Mouse (Mus musculus) left cerebral cortex, postnatal 4 days (tissue): ENCODE measurements around the gene Colq. TPM values are rescaled to one million over a fixed set of nuclear protein-coding genes. Genes with fewer than 3 reads are reported as not detected.

ENCODE experiments used
- DNase-seq: peaks from one replicate; pipeline ENCODE4 v3.0.0-alpha.2; 2022
- intact Hi-C: fragments of 180-260 bp; cut with DNase I; formaldehyde crosslinking; loops from one replicate; pipeline ENCODE4 v1.15.1; 2025
- total RNA-seq, 2 experiments: library from RNA; stranded (reverse); gene quantifications; 2 replicates each; pipeline ENCODE4 v1.2.3; 2021

Gene Colq
- total RNA-seq, 2 experiments from 2014 or later: 0.16 to 0.18 TPM

GRCm38 (mm10) chr14:31576846-31577697 is 14.1 kb downstream of the Colq start:
- intact Hi-C loops: no loop called here
- DNase-seq: peak; percentile 32

- no peak for DNase-seq
- intact Hi-C loops: no loop called here
Measured at GRCm38 (mm10) chr14:31575866-31576265, 15.3 kb downstream of the Colq start.

- DNase-seq: no peak
- intact Hi-C loops: no loop called here
Measured at GRCm38 (mm10) chr14:31574903-31575665, 16.1 kb downstream of the Colq start.

GRCm38 (mm10) chr14:31572561-31573175 is 18.5 kb downstream of the Colq start:
- intact Hi-C loops: no loop called here
- DNase-seq: no peak

- intact Hi-C loops: no loop called here
- DNase-seq: no peak
Measured at GRCm38 (mm10) chr14:31571419-31571818, 19.7 kb downstream of the Colq start.

GRCm38 (mm10) chr14:31570131-31570951 is 20.8 kb downstream of the Colq start:
- no peak for DNase-seq
- intact Hi-C loops: no loop called here

GRCm38 (mm10) chr14:31569151-31569631 is 22.0 kb downstream of the Colq start:
- intact Hi-C loops: no loop called here
- DNase-seq: peak; percentile 41

GRCm38 (mm10) chr14:31565478-31566212 is 25.5 kb downstream of the Colq start:
- intact Hi-C loops: no loop called here
- no peak for DNase-seq

GRCm38 (mm10) chr14:31564452-31565179 is 26.5 kb downstream of the Colq start:
- intact Hi-C loops: no loop called here

GRCm38 (mm10) chr14:31560886-31561285 is 30.3 kb downstream of the Colq start:
- intact Hi-C loops: no loop called here
- peak; percentile 78 for DNase-seq

More at GRCm38 (mm10) chr14:31564452-31565179, 26.5 kb downstream of the Colq start:
- no peak for DNase-seq

GRCm38 (mm10) chr14:31559216-31559615 is 31.9 kb downstream of the Colq start:
- intact Hi-C loops: no loop called here
- no peak for DNase-seq

- intact Hi-C loops: no loop called here
- DNase-seq: peak; percentile 51
Measured at GRCm38 (mm10) chr14:31557784-31558183, 33.4 kb downstream of the Colq start.

GRCm38 (mm10) chr14:31557273-31557672 is 33.9 kb downstream of the Colq start:
- intact Hi-C loops: no loop called here

GRCm38 (mm10) chr14:31556526-31557260 is 34.5 kb downstream of the Colq start:
- intact Hi-C loops: no loop called here
- DNase-seq: no peak

More at GRCm38 (mm10) chr14:31557273-31557672, 33.9 kb downstream of the Colq start:
- peak; percentile 41 for DNase-seq

GRCm38 (mm10) chr14:31555963-31556434 is 35.1 kb downstream of the Colq start:
- DNase-seq: no peak
- intact Hi-C loops: no loop called here

GRCm38 (mm10) chr14:31555021-31555420 is 36.1 kb downstream of the Colq start:
- no peak for DNase-seq
- intact Hi-C loops: no loop called here

GRCm38 (mm10) chr14:31543885-31544442 is 47.2 kb downstream of the Colq start:
- intact Hi-C loops: no loop called here
- DNase-seq: no peak

- intact Hi-C loops: no loop called here
Measured at GRCm38 (mm10) chr14:31537298-31537697, 53.8 kb downstream of the Colq start.

More at GRCm38 (mm10) chr14:31537298-31537697, 53.8 kb downstream of the Colq start:
- DNase-seq: peak; percentile 61
